Mouse (Mus musculus): ENCODE data around the gene Dhrs7c. TPM values are rescaled to one million over a fixed set of nuclear protein-coding genes. Genes with fewer than 3 reads are reported as not detected.

The Dhrs7c gene
- not detected in 2 replicates for polyA plus RNA-seq (2016; fragmentation: Nextera tagmentation; extraction: Ambion mirVana)

DNA sequence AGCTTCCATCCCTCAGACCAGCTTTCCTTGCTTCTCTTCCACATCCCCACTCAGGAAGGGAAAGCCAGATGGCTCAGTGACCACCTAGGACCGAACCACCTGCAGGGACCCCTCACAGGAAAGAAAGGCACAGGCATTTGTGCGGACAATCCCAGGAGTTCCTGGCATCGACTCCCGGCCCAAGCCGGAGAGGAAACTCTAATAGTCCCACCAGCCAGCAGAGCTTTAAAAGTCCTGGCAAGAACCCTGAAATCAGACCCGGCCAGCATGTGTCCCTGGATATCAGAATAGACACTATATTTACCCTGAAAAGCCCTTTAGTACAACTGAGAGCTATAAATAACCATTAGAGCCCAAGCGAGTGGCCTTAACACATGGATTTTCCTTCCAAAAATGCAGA lies at the start of gene Dhrs7c:
TSS of gene Dhrs7c (plus strand) at position 257 of the 400 bp plus-strand sequence.
- WGBS: 81% methylated on average over 7 of the region's 7 CpGs
- Histone ChIP-seq H3K9me3 (no peaks in the 10 kb centered on the region), H3K4me1 (no peaks in the 10 kb centered on the region), H3K27me3 (no peaks in the 10 kb centered on the region), H3K27ac (no peak within 1 kb of the TSS), H3K36me3 (replicated peaks) (no peaks in the 10 kb centered on the region), H3K9ac (no peak within 1 kb of the TSS), H3K4me2 (no peak within 1 kb of the TSS), H3K4me3 (replicated peaks) (no peak within 1 kb of the TSS)
- ATAC-seq (ENCODE audit: low FRiP score): no peak

- Histone ChIP-seq H3K9ac (no peak overlapping the region), H3K27ac (no peak overlapping the region)
- 100% methylated on average over 1 of the region's 1 CpGs for WGBS
Observed at GRCm38 (mm10) chr11:67756287-67756686, 41.7 kb upstream of the Dhrs7c start.

GRCm38 (mm10) chr11:67757373-67758167 lies 40.4 kb upstream of the Dhrs7c start:
- no peaks in the 10 kb centered on the region for H3K4me1 ChIP-seq
- H3K27me3 ChIP-seq: no peaks in the 10 kb centered on the region
- no peaks in the 10 kb centered on the region for H3K9me3 ChIP-seq
- H3K4me2 ChIP-seq: no peak overlapping the region
- no peaks in the 10 kb centered on the region for H3K36me3 ChIP-seq (replicated peaks)
- no peak overlapping the region for H3K27ac ChIP-seq
- H3K9ac ChIP-seq: no peak overlapping the region
- ATAC-seq (ENCODE audit: low FRiP score): no peak
- no peak overlapping the region for H3K4me3 ChIP-seq (replicated peaks)
- WGBS: 80% methylated on average over 15 of the region's 15 CpGs

More at GRCm38 (mm10) chr11:67756287-67756686, 41.7 kb upstream of the Dhrs7c start:
- H3K27me3 ChIP-seq: no peaks in the 10 kb centered on the region
- no peaks in the 10 kb centered on the region for H3K9me3 ChIP-seq
- ATAC-seq (ENCODE audit: low FRiP score): no peak
- H3K4me1 ChIP-seq: no peaks in the 10 kb centered on the region
- no peaks in the 10 kb centered on the region for H3K36me3 ChIP-seq (replicated peaks)
- H3K4me2 ChIP-seq: no peak overlapping the region
- no peak overlapping the region for H3K4me3 ChIP-seq (replicated peaks)

DNA sequence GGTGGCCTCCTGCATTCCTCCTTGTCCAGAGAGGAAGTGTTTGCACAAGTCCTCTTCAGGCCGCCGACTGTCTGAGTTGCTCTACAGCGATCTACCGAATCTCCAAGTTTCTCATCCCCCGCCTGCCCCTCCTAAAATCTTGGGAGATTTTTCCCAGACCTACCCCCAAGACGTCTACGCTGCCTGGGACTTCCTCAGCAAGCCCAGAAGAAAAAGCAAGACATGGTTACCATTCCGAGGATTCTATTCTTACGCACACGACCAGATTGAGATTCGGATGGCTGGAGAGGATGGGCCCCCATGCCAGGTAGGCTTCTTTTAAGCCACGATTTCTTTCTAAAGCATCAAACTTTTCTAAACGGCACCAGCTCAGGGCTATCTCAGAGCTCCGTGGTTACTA lies 26.9 kb upstream of the Dhrs7c start, which contains the start of gene Glp2r:
TSS of gene Glp2r (minus strand) at position 101 of the 400 bp plus-strand sequence.
- Histone ChIP-seq H3K4me2 (no peak within 1 kb of the TSS), H3K27ac (no peak within 1 kb of the TSS), H3K9me3 (no peaks in the 10 kb centered on the region), H3K9ac (no peak within 1 kb of the TSS), H3K4me1 (no peaks in the 10 kb centered on the region), H3K4me3 (replicated peaks) (no peak within 1 kb of the TSS), H3K36me3 (replicated peaks) (no peaks in the 10 kb centered on the region), H3K27me3 (no peaks in the 10 kb centered on the region)
- no peak for ATAC-seq (ENCODE audit: low FRiP score)
- 87% methylated on average over 14 of the region's 14 CpGs for WGBS

DNA sequence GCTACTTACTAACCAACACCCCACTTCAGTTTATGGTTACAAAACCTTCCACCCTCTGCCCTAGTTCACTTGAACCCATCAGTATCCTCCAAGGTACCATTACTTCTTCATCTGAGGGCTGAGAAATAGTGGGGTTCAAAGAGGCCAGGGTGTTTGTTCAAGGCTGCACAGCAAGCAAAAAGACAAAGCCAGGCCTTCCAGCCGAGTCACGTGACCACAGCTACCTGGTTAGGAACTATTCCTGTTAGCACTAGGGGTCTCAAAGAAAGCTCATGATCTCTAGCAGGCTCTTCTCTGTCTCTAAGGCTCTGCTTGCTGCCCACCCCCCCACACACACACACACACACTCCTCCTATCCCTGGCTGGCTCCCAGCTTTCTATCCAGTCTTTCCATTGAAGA lies 26.3 kb upstream of the Dhrs7c start:
- 79% methylated on average over 2 of the region's 2 CpGs for WGBS
- H3K27ac ChIP-seq: no peak overlapping the region
- ATAC-seq (ENCODE audit: low FRiP score): no peak
- H3K4me2 ChIP-seq: no peak overlapping the region
- H3K36me3 ChIP-seq (replicated peaks): no peaks in the 10 kb centered on the region
- H3K4me3 ChIP-seq (replicated peaks): no peak overlapping the region
- no peaks in the 10 kb centered on the region for H3K27me3 ChIP-seq
- no peaks in the 10 kb centered on the region for H3K9me3 ChIP-seq
- H3K4me1 ChIP-seq: no peaks in the 10 kb centered on the region
- H3K9ac ChIP-seq: no peak overlapping the region

DNA sequence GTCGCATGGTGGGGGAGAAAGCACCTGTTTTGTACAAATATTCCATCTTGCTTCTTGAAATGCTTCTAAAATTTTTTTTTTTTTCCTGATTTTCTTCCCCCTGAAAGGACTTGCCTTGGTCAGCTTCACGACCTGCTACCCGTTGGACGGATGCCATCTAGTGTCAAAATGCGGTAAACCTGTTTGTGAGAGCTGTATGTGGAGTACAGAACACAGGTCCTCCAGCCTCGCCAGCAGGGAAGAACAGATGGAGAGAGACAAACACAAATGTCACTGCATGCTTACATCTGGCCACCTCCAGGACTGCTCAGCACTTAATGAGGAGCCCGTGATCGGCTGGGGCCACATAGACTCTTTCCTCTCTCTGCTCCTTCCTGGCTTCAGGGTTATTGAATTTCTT lies 25.4 kb upstream of the Dhrs7c start:
- no peaks in the 10 kb centered on the region for H3K36me3 ChIP-seq (replicated peaks)
- H3K9me3 ChIP-seq: no peaks in the 10 kb centered on the region
- ATAC-seq (ENCODE audit: low FRiP score): no peak
- 32% methylated on average over 8 of the region's 8 CpGs for WGBS
- H3K4me3 ChIP-seq (replicated peaks): no peak overlapping the region
- H3K9ac ChIP-seq: no peak overlapping the region
- no peaks in the 10 kb centered on the region for H3K27me3 ChIP-seq
- H3K27ac ChIP-seq: no peak overlapping the region
- no peaks in the 10 kb centered on the region for H3K4me1 ChIP-seq
- no peak overlapping the region for H3K4me2 ChIP-seq

GRCm38 (mm10) chr11:67774379-67774778 lies 23.6 kb upstream of the Dhrs7c start, which contains the start of gene Gsg1l2:
Gsg1l2 (plus strand) TSS chr11:67774608.
- ATAC-seq (ENCODE audit: low FRiP score): no peak
- no peaks in the 10 kb centered on the region for H3K27me3 ChIP-seq
- H3K4me2 ChIP-seq: no peak within 1 kb of the TSS
- H3K4me1 ChIP-seq: no peaks in the 10 kb centered on the region
- 81% methylated on average over 12 of the region's 12 CpGs for WGBS
- H3K9ac ChIP-seq: no peak within 1 kb of the TSS
- no peaks in the 10 kb centered on the region for H3K36me3 ChIP-seq (replicated peaks)
- no peak within 1 kb of the TSS for H3K4me3 ChIP-seq (replicated peaks)
- no peaks in the 10 kb centered on the region for H3K9me3 ChIP-seq
- no peak within 1 kb of the TSS for H3K27ac ChIP-seq

DNA sequence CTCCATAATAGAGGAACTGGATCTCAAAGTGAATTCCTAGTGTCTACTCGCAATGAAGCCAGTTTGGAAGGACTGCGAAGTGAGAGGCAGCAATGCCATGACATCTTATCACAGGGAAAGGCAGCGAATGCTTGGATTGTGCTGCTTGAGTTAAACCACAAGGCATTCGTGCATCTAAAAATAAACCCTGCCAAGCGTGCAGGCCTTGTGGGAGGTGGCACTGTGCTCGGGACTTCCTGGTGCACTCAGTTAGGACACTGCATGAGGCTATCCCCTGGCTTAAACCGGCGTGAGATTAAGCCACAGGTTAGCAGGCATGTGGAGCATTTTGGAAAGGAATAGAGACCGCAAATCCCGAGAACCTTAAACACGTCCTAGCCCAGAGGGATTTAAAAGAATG lies 7.8 kb upstream of the Dhrs7c start:
- Histone ChIP-seq H3K27me3 (no peaks in the 10 kb centered on the region), H3K36me3 (replicated peaks) (no peaks in the 10 kb centered on the region), H3K27ac (no peak overlapping the region), H3K4me2 (no peak overlapping the region), H3K9me3 (no peaks in the 10 kb centered on the region), H3K9ac (no peak overlapping the region), H3K4me3 (replicated peaks) (no peak overlapping the region), H3K4me1 (no peaks in the 10 kb centered on the region)
- WGBS: 85% methylated on average over 11 of the region's 11 CpGs
- ATAC-seq (ENCODE audit: low FRiP score): no peak

DNA sequence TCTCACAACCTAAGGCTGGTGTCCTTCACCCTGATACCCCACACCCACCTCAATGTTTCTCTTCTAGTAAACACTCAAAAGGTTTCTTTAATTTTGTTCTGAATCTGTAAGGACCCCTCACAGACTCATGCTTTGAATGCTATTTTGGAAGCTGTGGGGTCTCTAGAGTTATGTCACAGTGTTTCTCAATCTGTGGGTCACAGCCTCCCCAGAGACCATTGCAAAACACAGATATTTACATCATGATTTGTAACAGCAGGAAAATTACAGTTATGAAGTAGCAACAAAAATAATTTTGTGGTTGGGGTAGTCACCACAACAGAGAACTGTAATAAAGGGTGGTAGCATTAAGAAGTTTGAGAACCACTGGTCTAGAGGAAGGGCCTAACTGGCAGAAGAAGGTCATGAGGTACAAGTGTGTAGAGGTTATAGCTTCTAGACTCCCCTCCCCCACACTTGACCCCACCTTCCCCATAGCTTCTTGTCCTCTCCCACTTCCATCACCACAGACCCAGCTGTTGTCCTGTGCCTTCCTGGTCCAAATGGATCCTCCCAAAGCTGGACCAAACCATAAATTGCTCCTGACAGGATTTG lies 2.2 kb downstream of the Dhrs7c start:
- no peak overlapping the region for H3K4me3 ChIP-seq (replicated peaks)
- H3K9me3 ChIP-seq: no peaks in the 10 kb centered on the region
- H3K9ac ChIP-seq: no peak overlapping the region
- no peaks in the 10 kb centered on the region for H3K4me1 ChIP-seq
- no peak overlapping the region for H3K4me2 ChIP-seq
- no peaks in the 10 kb centered on the region for H3K27me3 ChIP-seq
- H3K36me3 ChIP-seq (replicated peaks): no peaks in the 10 kb centered on the region
- H3K27ac ChIP-seq: no peak overlapping the region
- ATAC-seq (ENCODE audit: low FRiP score): no peak

DNA sequence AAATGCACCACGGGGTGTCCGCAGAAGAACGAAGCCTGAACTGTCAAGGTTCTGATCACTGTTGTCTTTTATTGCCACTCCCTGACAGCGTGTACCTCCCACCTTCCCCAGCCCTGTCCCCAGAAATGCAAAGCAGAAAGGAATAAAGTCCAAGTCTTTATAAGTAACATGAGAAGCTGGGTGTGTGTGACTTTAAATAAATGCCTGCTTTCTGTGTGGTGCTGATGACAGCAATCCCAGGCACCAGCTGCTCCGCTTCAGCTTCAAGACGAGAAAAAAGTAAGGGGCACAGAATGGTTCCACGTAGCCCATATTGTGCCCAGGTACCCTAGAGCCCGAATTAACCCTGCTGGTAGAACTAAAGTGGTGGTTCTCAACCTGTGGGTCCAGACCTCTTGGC lies 3.2 kb downstream of the Dhrs7c start:
- Histone ChIP-seq H3K9ac (no peak overlapping the region), H3K4me1 (no peaks in the 10 kb centered on the region), H3K9me3 (no peaks in the 10 kb centered on the region), H3K36me3 (replicated peaks) (no peaks in the 10 kb centered on the region), H3K4me2 (no peak overlapping the region), H3K27ac (no peak overlapping the region), H3K4me3 (replicated peaks) (no peak overlapping the region), H3K27me3 (no peaks in the 10 kb centered on the region)
- ATAC-seq (ENCODE audit: low FRiP score): no peak
- 84% methylated on average over 8 of the region's 8 CpGs for WGBS

- no peak for ATAC-seq (ENCODE audit: low FRiP score)
- H3K4me3 ChIP-seq (replicated peaks): no peak overlapping the region
- WGBS: 95% methylated on average over 1 of the region's 1 CpGs
Observed at GRCm38 (mm10) chr11:67805538-67805937, 7.6 kb downstream of the Dhrs7c start.

DNA sequence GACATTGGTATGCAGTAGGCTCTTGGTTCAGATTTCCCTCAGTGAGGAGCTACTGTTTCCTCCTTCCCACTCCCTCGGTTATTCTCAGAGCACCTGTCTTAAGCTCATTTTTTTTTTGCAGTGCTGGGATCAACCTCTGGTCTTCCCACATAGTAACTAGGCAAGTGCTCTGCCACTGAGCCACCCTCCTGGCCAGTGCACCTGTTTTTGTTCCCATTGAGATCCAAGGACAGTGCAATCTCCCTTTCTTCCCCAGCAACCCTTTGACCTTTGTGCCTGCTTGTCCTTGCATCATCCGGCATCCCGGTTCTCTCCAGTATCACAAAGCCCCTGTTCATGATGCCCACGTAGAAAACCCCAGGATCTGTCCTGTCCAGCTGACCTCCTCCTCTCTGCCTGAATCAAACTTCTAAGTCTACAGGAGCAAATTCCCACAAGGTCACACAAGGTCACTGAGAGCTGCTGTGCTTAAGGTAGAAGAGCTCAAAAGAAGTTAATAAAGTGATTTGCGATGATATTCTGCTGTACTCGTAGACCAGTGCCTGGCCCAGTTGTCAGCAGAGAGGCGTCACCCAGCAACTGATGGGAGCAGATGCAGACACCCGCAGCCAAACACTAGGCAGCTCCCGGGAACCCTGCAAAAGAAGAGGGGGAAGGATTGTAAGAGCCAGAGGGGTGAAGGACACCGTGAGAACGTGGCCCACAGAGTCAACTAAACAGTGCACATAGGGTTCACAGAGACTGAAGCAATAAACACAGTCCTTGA lies 9.0 kb downstream of the Dhrs7c start:
- Histone ChIP-seq H3K9me3 (no peaks in the 10 kb centered on the region), H3K36me3 (replicated peaks) (no peaks in the 10 kb centered on the region), H3K4me3 (replicated peaks) (no peak overlapping the region), H3K4me1 (no peaks in the 10 kb centered on the region), H3K27ac (no peak overlapping the region), H3K4me2 (no peak overlapping the region), H3K9ac (no peak overlapping the region), H3K27me3 (no peaks in the 10 kb centered on the region)
- no peak for ATAC-seq (ENCODE audit: low FRiP score)
- WGBS: 86% methylated on average over 11 of the region's 11 CpGs

More at GRCm38 (mm10) chr11:67805538-67805937, 7.6 kb downstream of the Dhrs7c start:
- Histone ChIP-seq H3K4me2 (no peak overlapping the region), H3K27ac (no peak overlapping the region), H3K9ac (no peak overlapping the region), H3K4me1 (no peaks in the 10 kb centered on the region), H3K9me3 (no peaks in the 10 kb centered on the region), H3K36me3 (replicated peaks) (no peaks in the 10 kb centered on the region), H3K27me3 (no peaks in the 10 kb centered on the region)

Data from forebrain, embryonic 12.5 days (tissue).